Mouse (Mus musculus) fibroblast of lung, adult 2 months (primary cell): Measurements from ENCODE around the gene Trmo.

Experiments
- DNase-seq: peaks from one replicate; pipeline ENCODE4 v3.0.0-alpha.2; 2011; ENCODE audit warnings: low read depth

Gene Trmo

GRCm38 (mm10) chr4:46389013-46389611, at the start of gene Trmo:
TSS of gene Trmo (minus strand) at chr4:46389437.
- DNase-seq: peak; percentile 93

DNA sequence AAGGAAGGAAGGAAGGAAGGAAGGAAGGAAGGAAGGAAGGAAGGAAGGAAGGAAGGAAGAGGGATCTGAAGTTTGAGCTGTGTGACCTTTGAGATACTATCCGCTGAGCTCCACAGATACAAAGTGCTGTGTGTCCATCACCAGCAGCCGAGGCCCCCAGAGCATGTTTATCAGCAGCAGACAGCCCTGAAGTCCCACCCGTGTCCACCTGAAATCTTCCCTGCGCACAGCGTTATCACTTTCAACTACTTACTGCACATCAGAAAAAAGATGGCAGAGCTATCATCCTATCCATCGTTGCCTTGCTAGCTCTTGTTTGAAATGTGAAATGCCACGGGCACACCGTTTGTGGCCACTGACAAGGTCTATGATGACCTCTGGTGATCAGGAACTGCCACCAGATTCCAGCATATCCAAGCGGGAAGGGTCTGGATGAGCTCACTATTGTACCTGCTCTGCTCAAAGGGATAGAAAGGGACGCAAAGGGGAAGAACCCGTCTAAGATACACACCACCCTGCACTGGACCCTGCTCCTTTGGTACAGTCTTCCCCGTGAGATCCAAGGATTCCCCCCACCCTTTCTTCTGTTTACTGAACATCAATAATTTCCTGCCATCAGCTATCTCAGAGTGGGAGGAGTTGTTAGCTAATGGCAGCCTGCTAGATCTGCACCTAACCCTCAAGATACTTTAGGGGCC, 43.3 kb upstream of the Trmo start:
- DNase-seq: no peak

- DNase-seq: no peak
Observed at GRCm38 (mm10) chr4:46428903-46429499, 39.8 kb upstream of the Trmo start.

- DNase-seq: no peak
Observed at GRCm38 (mm10) chr4:46422625-46423024, 33.4 kb upstream of the Trmo start.

GRCm38 (mm10) chr4:46418851-46419250, 29.6 kb upstream of the Trmo start:
- DNase-seq: no peak

DNA sequence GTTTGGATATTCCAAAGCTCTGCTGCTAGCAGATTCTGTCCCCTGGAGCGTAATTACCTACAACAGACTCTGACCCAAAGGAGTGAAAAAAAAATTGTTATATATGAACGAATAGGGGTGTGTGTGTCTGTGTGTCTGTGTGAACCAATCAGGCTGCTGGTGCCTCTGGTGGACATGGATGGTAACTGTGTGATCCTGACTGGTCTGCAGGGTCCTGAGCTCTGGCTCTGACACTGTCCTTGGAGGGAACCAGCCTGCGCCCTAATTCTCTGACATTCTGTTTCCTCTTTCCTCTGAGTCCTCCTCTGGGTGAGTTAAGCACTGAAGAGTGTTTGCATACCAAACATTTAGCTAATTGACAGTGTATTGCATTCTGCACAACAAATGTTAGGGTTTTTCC, 28.3 kb upstream of the Trmo start:
- no peak for DNase-seq

- no peak for DNase-seq
Observed at GRCm38 (mm10) chr4:46413406-46413805, 24.2 kb upstream of the Trmo start, which contains the start of gene Hemgn. TSS of gene Hemgn (minus strand) at chr4:46413506.

- no peak for DNase-seq
Observed at GRCm38 (mm10) chr4:46412113-46412512, 22.9 kb upstream of the Trmo start.

GRCm38 (mm10) chr4:46411489-46411888, 22.3 kb upstream of the Trmo start:
- no peak for DNase-seq

GRCm38 (mm10) chr4:46410677-46411076, 21.4 kb upstream of the Trmo start:
- DNase-seq: no peak

DNA sequence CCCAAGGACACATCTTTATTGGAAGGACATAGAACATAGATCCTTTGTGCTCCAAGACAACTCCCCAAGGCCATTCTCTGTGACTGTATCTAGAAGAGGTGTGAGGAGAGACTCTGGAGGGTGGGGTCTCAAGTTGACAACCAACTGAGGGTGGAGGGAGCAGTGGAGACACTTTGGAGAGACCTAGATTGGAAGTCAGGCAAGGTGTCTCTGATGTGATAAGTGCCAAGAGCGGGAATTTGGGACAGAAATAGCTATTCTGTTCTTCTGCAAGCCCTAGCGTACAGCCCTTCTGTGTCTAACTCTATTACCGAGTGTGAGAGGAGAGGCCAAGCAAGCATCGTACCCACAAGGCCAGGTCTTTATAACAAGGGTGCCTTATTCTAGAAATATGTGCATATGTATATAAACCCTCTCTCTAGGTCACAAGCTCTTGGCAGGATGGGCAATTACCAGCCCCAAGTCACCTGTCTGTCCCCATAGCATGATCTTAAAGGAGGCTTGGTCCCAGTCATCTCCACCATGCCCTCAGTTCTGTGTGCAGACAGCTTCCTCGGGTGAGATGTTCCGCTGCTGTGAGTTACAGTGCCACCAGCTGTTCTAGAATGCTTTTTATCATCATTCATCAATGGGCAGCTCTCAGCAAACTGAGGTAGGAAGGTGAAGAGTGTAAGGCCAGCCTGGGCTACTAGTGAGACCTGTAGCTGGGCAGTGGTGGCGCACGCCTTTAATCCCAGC, 17.9 kb upstream of the Trmo start:
- no peak for DNase-seq

DNA sequence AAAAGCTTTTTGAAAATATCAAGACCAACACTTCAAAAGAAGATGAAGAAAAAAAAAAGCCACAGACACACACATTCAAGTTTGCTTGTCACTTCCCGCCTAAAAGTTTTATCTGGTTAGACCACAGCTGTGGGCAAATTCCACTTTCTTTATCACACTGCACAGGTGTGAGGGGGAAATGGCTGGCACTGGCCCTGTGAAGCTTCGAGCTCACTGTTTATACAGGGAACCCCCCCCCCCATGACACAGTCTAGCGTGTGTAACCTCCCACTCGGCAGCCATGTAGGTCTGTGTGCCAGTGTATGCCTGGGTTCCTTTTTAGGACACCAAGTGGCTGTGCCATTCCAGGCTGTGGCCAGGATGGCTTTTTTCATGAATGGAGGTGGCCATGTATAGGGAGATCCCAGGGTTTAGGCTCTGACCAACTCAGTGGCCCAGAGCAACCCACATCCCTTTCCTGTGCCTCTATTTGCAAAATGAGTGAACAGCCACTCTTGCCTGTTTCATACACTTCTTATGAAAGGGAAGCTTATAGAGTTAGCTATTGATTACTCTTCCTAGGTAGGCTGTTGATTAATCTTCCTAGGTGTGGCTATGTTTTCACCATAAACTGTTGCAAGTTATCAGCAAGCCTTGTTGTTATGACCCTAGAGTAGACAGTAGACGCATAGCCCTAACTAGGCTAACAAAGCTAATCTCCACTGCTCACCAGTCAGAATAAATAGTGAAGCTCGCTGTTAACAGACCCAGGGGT, 15.0 kb upstream of the Trmo start:
- DNase-seq: no peak

DNA sequence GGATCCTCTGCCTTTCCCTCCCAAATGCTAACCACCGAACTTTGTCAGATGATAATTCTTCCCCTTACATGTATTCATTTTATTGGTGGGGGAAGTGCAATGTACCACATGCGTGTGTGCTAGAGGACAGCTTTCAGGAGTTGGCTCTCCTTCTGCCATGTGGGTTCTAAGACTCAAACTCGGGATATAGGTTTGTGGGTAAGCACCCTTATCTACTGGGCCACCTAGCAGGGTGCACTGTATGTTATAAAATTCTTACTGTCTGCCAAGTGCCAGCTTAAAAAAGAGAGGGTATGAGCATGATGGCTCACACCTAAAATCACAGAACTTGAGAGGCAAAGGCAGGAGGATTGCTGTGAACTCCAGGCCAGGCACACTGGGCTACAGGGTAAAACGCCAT, 9.6 kb upstream of the Trmo start:
- no peak for DNase-seq

DNA sequence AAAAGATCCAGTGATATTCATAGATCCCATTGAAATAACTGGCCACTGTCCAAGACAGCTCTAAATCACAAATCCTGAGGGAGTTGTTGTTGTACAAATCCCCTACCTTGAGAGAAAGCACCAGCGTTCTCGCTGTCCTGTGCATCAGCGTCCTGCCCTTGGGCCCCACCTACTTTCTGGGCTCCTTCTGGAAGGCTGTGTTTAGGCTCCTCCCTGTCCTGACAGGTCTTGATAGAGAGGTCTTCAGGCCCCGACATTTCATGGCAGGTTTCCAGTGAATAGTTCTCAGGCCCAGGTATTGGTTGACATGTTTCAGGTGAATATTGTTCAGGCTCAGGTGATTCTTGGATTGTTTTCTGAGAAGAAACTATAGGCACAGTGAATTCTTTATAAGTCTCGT, 6.5 kb upstream of the Trmo start:
- no peak for DNase-seq

DNA sequence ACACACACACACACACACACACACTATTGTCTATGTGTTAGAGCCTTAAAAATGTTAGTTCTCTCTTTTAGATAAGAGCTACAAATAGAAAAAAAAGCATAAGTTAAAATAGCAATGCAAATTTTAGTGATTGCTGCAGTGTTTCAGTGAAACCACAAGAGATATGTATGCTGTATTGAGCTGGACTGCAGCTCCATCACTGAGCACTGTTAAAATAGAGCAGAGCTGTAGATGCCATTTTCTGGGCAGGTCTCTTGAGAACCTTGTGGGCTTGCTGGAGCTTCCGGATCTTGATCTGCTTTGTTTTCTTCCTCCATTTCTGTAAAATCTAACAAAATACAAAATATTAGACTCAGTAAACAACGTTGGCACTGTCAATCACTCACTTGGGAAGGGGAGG, 5.2 kb upstream of the Trmo start:
- DNase-seq: no peak

DNA sequence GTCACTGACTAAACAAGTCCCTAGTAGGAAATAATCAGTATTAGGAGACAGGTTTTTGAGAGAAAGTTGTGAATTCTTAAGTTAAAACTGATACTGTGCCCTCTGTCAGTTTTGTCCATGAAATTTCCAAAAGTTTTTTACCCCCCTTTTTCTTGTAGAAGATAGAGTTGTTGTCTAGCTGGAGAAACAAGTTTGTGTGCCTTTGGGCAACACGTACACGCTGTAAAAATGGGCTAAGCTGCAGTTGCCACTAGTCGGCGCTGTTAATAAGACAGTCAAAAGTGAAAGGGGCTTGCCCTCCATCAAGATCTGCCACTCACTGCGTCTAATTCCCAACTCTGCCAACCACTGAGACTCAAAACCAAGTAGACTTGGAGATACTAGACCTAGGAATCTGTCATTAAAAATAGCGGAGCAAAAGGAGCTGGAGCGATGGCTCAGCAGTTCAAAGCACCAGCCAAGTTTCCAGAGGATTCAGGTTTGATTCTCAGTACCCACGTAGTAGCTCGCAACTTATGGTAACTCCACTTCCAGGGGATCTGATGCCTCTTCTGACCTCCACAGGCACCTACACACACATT, 1.2 kb upstream of the Trmo start:
- DNase-seq: peak; percentile 50

DNA sequence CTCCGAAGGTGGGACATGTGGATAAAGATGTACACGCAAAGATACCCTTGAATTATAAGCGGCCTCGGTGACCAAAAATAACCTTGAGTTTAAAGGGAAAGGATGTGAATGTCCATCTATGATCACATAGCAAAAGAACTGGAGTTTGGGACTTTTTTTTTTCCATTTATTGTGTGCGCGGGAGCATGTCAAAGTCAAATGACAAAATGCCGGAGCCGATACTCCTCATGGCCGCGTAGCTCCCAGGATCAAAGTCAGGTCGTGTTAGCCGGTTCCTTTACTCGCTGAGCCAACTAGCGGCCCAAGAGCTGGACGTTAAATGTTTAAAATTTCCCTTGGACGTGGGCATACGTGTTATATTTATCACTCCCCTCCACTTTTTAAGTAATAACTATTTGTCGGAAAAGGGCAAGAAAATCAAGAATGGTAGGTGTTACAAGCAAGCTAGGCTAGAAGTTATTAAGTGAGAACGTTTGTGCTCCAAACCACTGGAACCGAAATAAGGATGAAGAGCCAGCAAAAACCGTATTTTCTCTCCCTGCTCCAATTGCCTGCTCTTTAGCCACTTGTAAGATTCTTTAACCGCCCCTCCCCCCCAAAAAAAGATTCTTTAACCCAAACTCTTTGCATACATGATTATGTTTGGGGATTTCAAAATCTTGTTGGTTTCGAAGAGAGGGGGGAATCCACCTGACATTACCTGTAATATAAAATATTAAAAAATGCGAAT, 540 bp upstream of the Trmo start:
- DNase-seq: no peak

DNA sequence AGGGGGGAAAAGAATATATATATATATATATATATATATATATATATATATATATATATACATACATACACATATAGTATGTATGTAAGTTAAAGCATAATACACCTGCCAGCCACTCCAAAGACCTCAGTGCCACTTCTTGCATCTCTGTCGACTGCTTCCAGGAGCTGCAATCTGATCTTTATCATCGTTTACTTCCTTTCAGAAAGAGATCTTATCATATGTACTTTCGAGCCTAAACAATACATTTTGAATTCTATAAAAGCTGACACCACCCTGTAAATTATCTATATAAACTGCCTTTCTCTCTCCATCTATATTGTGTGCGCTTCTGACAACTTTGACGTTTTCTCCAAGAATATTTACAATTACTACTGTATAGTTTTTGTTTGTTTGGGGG, 681 bp downstream of the Trmo start:
- DNase-seq: no peak

DNA sequence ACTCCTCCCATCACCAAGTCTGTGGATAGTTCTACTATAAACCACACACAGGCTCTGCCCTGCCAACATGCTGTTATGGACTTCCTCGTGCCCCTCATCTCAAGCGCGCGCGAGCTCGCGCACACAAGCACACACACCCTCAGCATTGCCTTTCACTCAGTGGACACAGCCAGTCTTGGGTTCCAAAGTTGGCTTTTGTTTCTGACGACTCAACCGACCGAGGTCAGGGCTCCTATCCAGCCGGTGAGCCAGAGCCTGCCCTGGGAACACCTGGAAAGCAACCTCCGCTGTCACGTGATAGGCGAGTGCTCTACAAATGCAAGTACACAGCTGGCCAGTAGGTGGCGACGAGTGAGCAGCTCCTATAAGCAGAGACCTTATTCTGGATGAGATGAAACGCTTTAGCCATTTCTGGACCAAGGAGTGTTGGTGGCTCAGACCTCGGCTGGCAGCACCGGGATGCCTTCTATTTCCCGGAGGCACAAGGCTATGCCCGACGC, 14.3 kb downstream of the Trmo start:
- DNase-seq: no peak

DNA sequence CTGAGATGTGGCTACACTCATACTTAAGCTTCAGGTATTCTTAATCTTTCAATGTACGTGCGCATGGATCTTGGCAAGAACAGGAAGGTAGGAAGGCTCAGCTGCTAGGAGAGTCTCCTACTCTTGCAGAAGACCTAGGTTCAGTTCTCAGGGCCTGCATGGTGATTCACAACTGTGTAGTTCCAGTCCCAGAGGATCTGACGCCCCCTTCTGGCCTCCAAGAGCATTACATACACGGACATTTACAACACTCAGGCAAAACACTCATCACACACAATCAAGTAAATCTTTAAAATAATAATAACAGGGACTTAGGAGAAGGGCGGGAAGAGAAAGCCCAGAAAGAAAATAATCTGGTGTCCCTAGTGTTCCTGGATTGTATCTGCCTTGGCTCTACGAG, 14.8 kb downstream of the Trmo start:
- no peak for DNase-seq

DNA sequence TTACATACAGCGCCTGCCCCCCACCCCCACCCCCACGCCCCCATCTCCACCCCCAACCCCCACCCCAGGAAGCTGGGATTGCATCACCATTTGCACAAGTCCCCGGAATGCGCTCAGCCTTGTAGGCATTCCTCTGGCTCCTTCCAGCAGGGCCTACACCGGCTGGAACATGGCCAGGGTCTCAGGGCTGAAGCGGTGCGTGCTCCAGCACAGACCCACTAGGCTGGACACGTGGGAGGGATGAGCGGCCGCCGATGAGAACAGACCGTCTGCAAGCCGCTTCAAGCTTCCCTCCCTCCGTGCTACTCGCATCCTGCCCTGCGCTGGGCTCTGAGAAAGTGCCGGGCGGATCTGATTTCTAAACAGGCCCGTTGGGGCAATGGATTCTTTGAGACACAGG, 18.2 kb downstream of the Trmo start:
- no peak for DNase-seq
